26 mouse cellular contexts compared by ENCODE assay signal in the genomic region with DNA sequence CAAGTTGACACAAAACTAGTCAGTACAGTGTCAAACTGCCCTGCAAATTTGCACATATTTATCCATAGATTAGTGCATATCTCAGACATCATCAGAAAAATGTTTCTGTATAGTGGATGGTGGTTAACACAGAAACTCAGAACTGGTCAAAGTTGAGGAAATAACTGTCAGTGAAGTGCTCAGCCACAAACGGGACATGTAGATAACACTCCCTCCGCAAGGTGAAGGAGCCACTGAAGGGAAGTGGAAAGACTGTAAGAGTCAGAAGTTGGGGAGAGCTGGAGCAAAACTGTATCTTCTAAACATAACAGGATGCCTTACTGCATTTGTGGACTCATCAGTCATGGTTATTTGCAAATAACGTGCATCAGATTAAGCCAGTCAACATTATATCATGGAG. TPM values are rescaled to one million over a fixed set of nuclear protein-coding genes. Genes with fewer than 3 reads are reported as not detected.
DNase-seq lines count a peak whose midpoint lies in the region; ATAC-seq and TF ChIP-seq lines count a peak whose summit lies in the region.
"Had no signal": no experiment of that assay in that cellular context is flagged by ENCODE, and none has a peak within 500 bp of the region (broad histone marks: within the 10 kb centered on the region; RNA-seq: fewer than 3 reads in every experiment).

No protein-coding gene starts in this region.

- no peak overlapping the region for H3K4me2 ChIP-seq in liver, embryonic 16.5 days (ENCODE audit: low read depth, low read length)
- H3K4me2 ChIP-seq in midbrain, embryonic 14.5 days (ENCODE audit: low read length), result no peak overlapping the region
- H3K4me2 ChIP-seq: forebrain, embryonic 13.5 days; heart, embryonic 13.5 days; hindbrain, embryonic 12.5 days had no signal

- DNase-seq in CD4-positive helper T cell, adult 2 months (ENCODE audit: low read depth, low spot score), result peak; percentile 15
- peak; percentile 50 for DNase-seq in MEL (ENCODE audit: low read depth, low spot score)
- no peak for DNase-seq in midbrain, embryonic 14.5 days
- no peak for DNase-seq in gastrocnemius, postnatal 10 days
- no peak for DNase-seq in urinary bladder, postnatal 4 days (ENCODE audit: low spot score in 2 of 2)
- DNase-seq: adrenal gland, postnatal 10 days; B cell, adult 2 months; cerebellum, adult 11 months; cerebellum, adult 8-10 months; cerebellum, postnatal 14 days; forebrain, postnatal 0 days; gastrocnemius, postnatal 25 days; heart, adult 11 months; heart, postnatal 4 days had no signal

- TF ChIP-seq CTCF in MEL (IDR thresholded peaks at IDR 0.05 in 2 of 3, conservative IDR thresholded peaks at IDR 0.05 in 1 of 3; ENCODE audit: control insufficient read depth in 1 of 3, insufficient read depth in 1 of 3, low read depth in 2 of 3, low read length in 3 of 3, poor library complexity in 1 of 3, severe bottlenecking in 1 of 3), result no peak

- no peaks in the 10 kb centered on the region for H3K79me2 ChIP-seq in MEL (ENCODE audit: control insufficient read depth, insufficient read depth, low read length, poor library complexity)

- no peak overlapping the region for H3K9ac ChIP-seq in MEL (ENCODE audit: control insufficient read depth, low read depth, low read length, poor library complexity, severe bottlenecking)
- no peak overlapping the region for H3K9ac ChIP-seq in liver, embryonic 16.5 days (ENCODE audit: low read depth, low read length)
- no peak overlapping the region for H3K9ac ChIP-seq in midbrain, embryonic 14.5 days (replicated peaks; ENCODE audit: low read length)
- H3K9ac ChIP-seq: forebrain, embryonic 13.5 days; forebrain, postnatal 0 days; heart, embryonic 13.5 days; hindbrain, embryonic 12.5 days had no signal

- no peak for TF ChIP-seq RAD21 in MEL (IDR thresholded peaks at IDR 0.05; ENCODE audit: low read depth, low read length)

- peaks cover 4 to 14% of the 10 kb centered on the region in 2 experiments for H3K4me1 ChIP-seq in MEL (ENCODE audit: control insufficient read depth in 1 of 2, insufficient read depth in 2 of 2, low read length in 2 of 2)
- H3K4me1 ChIP-seq in liver, embryonic 16.5 days (ENCODE audit: control insufficient read depth, low read depth, low read length), result no peaks in the 10 kb centered on the region; the same call in 1 of the 2 replicates
- no peaks in the 10 kb centered on the region for H3K4me1 ChIP-seq in midbrain, embryonic 14.5 days (ENCODE audit: control insufficient read depth, insufficient read depth, low read length)
- H3K4me1 ChIP-seq: embryonic facial prominence, embryonic 10.5 days; forebrain, embryonic 13.5 days; heart, embryonic 13.5 days; hindbrain, embryonic 12.5 days had no signal

- ATAC-seq in liver, embryonic 16.5 days (ENCODE audit: low read depth), result 0 out of 2 replicates have a peak, but pooled peaks have one; percentile 11
- ATAC-seq in midbrain, embryonic 14.5 days (ENCODE audit: low FRiP score, low TSS enrichment), result no peak
- ATAC-seq: forebrain, embryonic 13.5 days; forebrain, postnatal 0 days; hindbrain, embryonic 16.5 days; inflammation-experienced regulatory T-cells, adult 6 months had no signal

- H3K27ac ChIP-seq in MEL (ENCODE audit: control insufficient read depth, low read depth, low read length), result no peak overlapping the region
- no peak overlapping the region for H3K27ac ChIP-seq in liver, embryonic 16.5 days (ENCODE audit: low read length)
- H3K27ac ChIP-seq in midbrain, embryonic 14.5 days (replicated peaks; ENCODE audit: low read depth, low read length), result no peak overlapping the region
- H3K27ac ChIP-seq: embryonic facial prominence, embryonic 10.5 days; forebrain, embryonic 13.5 days; heart, embryonic 13.5 days; hindbrain, embryonic 12.5 days had no signal

- H3K36me3 ChIP-seq in MEL (ENCODE audit: control insufficient read depth in 1 of 2, insufficient read depth in 2 of 2, low read length in 2 of 2), result peaks cover 0 to 21% of the 10 kb centered on the region in 2 experiments; a peak in 2 of 4 replicates
- H3K36me3 ChIP-seq in liver, embryonic 16.5 days (ENCODE audit: control insufficient read depth, insufficient read depth), result no peaks in the 10 kb centered on the region
- H3K36me3 ChIP-seq in midbrain, embryonic 14.5 days (ENCODE audit: control insufficient read depth, insufficient read depth, low read length), result no peaks in the 10 kb centered on the region
- H3K36me3 ChIP-seq: embryonic facial prominence, embryonic 10.5 days; heart, embryonic 13.5 days; hindbrain, embryonic 12.5 days had no signal

- no peaks in the 10 kb centered on the region for H3K9me3 ChIP-seq in MEL (replicated peaks; ENCODE audit: insufficient read depth, low read length)
- H3K9me3 ChIP-seq in liver, embryonic 16.5 days (replicated peaks; ENCODE audit: control insufficient read depth, low read length), result no peaks in the 10 kb centered on the region
- no peaks in the 10 kb centered on the region for H3K9me3 ChIP-seq in midbrain, embryonic 14.5 days (ENCODE audit: control insufficient read depth, low read length)
- H3K9me3 ChIP-seq: embryonic facial prominence, embryonic 10.5 days; forebrain, embryonic 13.5 days; heart, embryonic 13.5 days; hindbrain, embryonic 12.5 days had no signal

- TF ChIP-seq EP300 in MEL (IDR thresholded peaks at IDR 0.05; ENCODE audit: low read depth in 1 of 2, low read length in 2 of 2), result peak; percentile 44 to 55; a peak in 2 of 4 replicates

- TF ChIP-seq POLR2A in MEL (IDR thresholded peaks at IDR 0.05; ENCODE audit: control insufficient read depth in 1 of 2, insufficient read depth in 1 of 2, low read depth in 1 of 2, low read length in 2 of 2, poor library complexity in 1 of 2), result no peak

- no peak overlapping the region for H3K4me3 ChIP-seq in MEL (ENCODE audit: control insufficient read depth in 1 of 2, insufficient read depth in 1 of 2, low read depth in 2 of 2, low read length in 2 of 2)
- H3K4me3 ChIP-seq in liver, embryonic 16.5 days (ENCODE audit: low read depth, low read length), result no peak overlapping the region
- H3K4me3 ChIP-seq in midbrain, embryonic 14.5 days (replicated peaks; ENCODE audit: low read depth, low read length), result no peak overlapping the region
- H3K4me3 ChIP-seq: embryonic facial prominence, embryonic 10.5 days; forebrain, embryonic 13.5 days; heart, embryonic 13.5 days; hindbrain, embryonic 12.5 days had no signal

- H3K27me3 ChIP-seq in MEL (ENCODE audit: control insufficient read depth in 1 of 2, insufficient read depth in 2 of 2, low read length in 2 of 2), result no peaks in the 10 kb centered on the region
- H3K27me3 ChIP-seq in liver, embryonic 16.5 days (ENCODE audit: control insufficient read depth, insufficient read depth, low read depth, low read length), result no peaks in the 10 kb centered on the region
- H3K27me3 ChIP-seq in midbrain, embryonic 14.5 days (ENCODE audit: control insufficient read depth, insufficient read depth, low read length), result no peaks in the 10 kb centered on the region
- H3K27me3 ChIP-seq: forebrain, embryonic 13.5 days; heart, embryonic 13.5 days; hindbrain, embryonic 12.5 days had no signal

- WGBS in liver, embryonic 16.5 days (ENCODE audit: insufficient replicate concordance), result 10% methylated on average over 3 of the region's 3 CpGs
- WGBS in midbrain, embryonic 14.5 days, result 86% methylated on average over 3 of the region's 3 CpGs

TF ChIP-seq in MEL, 35 proteins besides CTCF, POLR2A, EP300 and RAD21:
- TF ChIP-seq TCF12 (IDR thresholded peaks at IDR 0.05; ENCODE audit: low read depth, low read length), result peak; percentile 20; the same call in 1 of the 2 replicates
- TF ChIP-seq CHD2 (IDR thresholded peaks at IDR 0.05; ENCODE audit: low read length), result no peak
- peak; percentile 37; the same call in 1 of the 2 replicates for TF ChIP-seq GATA1 (IDR thresholded peaks at IDR 0.05; ENCODE audit: low read depth, low read length)

RNA-seq across cellular contexts. Expression of a gene that starts 19.5 kb away (rescaled TPM):
- total RNA-seq in MEL (2012; rRNA removed), result not detected in 2 replicates
- not detected for polyA plus RNA-seq in MEL (2012; ENCODE audit: insufficient read depth in 1 of 2, insufficient read length in 2 of 2, low read depth in 1 of 2, low replicate concordance in 2 of 2, missing spikeins in 1 of 2)
- polyA plus RNA-seq in liver, embryonic 16.5 days (2015; fragmentation: Nextera tagmentation; extraction: Ambion mirVana), result 0.07 TPM in 1 of 2 replicates, not detected in the other
- polyA plus RNA-seq in midbrain, embryonic 14.5 days (2014; fragmentation: Nextera tagmentation; extraction: Ambion mirVana), result not detected in 2 replicates
- not detected for total RNA-seq in gastrocnemius, postnatal 10 days (2021)
- total RNA-seq: adrenal gland, postnatal 10 days; adrenal gland, postnatal 4 days; forebrain, postnatal 0 days; gastrocnemius, adult 18-20 months; gastrocnemius, postnatal 25 days; heart, postnatal 4 days had no signal
- polyA plus RNA-seq: brain, embryonic 14.5 days; embryonic facial prominence, embryonic 10.5 days; embryonic facial prominence, embryonic 14.5 days; forebrain, embryonic 13.5 days; forebrain, postnatal 0 days; heart, embryonic 13.5 days; heart, postnatal 0 days; hindbrain, embryonic 12.5 days; hindbrain, embryonic 16.5 days; inflammation-experienced regulatory T-cells, adult 6 months had no signal

RNA-seq across cellular contexts. Expression of a gene that starts 24.1 kb away (rescaled TPM):
- not detected in 2 replicates for total RNA-seq in MEL (2012; rRNA removed)
- polyA plus RNA-seq in MEL (2012; ENCODE audit: insufficient read depth in 1 of 2, insufficient read length in 2 of 2, low read depth in 1 of 2, low replicate concordance in 2 of 2, missing spikeins in 1 of 2), result not detected
- 0.14 and 0.18 TPM in 2 replicates for polyA plus RNA-seq in liver, embryonic 16.5 days (2015; fragmentation: Nextera tagmentation; extraction: Ambion mirVana)
- not detected in 2 replicates for polyA plus RNA-seq in midbrain, embryonic 14.5 days (2014; fragmentation: Nextera tagmentation; extraction: Ambion mirVana)
- under 1 TPM in 1 of 2 experiments, not detected in 1; 0.18 TPM for total RNA-seq in gastrocnemius, postnatal 10 days (2021)
- total RNA-seq: gastrocnemius, adult 18-20 months; gastrocnemius, postnatal 25 days; heart, postnatal 4 days had no signal
- polyA plus RNA-seq: embryonic facial prominence, embryonic 10.5 days; forebrain, embryonic 13.5 days; forebrain, postnatal 0 days; heart, postnatal 0 days; hindbrain, embryonic 12.5 days; hindbrain, embryonic 16.5 days had no signal

RNA-seq across cellular contexts. Expression of a gene that starts 29.2 kb away (rescaled TPM):
- total RNA-seq in MEL (2012; rRNA removed), result not detected in 2 replicates
- polyA plus RNA-seq in MEL (2012; ENCODE audit: insufficient read depth in 1 of 2, insufficient read length in 2 of 2, low read depth in 1 of 2, low replicate concordance in 2 of 2, missing spikeins in 1 of 2), result under 1 TPM in 1 of 2 experiments, not detected in 1; 0.07 TPM
- 2.9 and 3.5 TPM in 2 replicates for polyA plus RNA-seq in liver, embryonic 16.5 days (2015; fragmentation: Nextera tagmentation; extraction: Ambion mirVana)
- 1.7 TPM in 1 of 2 replicates, not detected in the other for polyA plus RNA-seq in midbrain, embryonic 14.5 days (2014; fragmentation: Nextera tagmentation; extraction: Ambion mirVana)
- 1 to 10 TPM; 1.4 to 3.3 TPM for total RNA-seq in gastrocnemius, postnatal 10 days (2021)

Comparison
In these comparisons a context has a peak if more than half of its experiments do, and no peak if none do; other contexts are left out.
1. DNase-seq: peak in CD4-positive helper T cell, adult 2 months (single experiment) and MEL (single experiment); none in midbrain, embryonic 14.5 days (single experiment), gastrocnemius, postnatal 10 days (single experiment) and urinary bladder, postnatal 4 days (0 of 2).